Mouse (Mus musculus): ENCODE results near the gene Clybl. TPM values are rescaled to one million over a fixed set of nuclear protein-coding genes. Genes with fewer than 3 reads are reported as not detected.

Gene Clybl
- polyA plus RNA-seq, 1 experiment = 2.0 TPM

- Histone ChIP-seq H3K4me1 (ENCODE audit: control insufficient read depth, insufficient read depth, low read length) (peaks cover 9% of the 10 kb centered on the region), H3K27me3 (ENCODE audit: control insufficient read depth, insufficient read depth, low read length) (no peaks in the 10 kb centered on the region), H3K27ac (ENCODE audit: control insufficient read depth, insufficient read depth, low read depth, low read length) (no peak overlapping the region; the same call in 1 of the 2 replicates), H3K36me3 (ENCODE audit: control insufficient read depth, insufficient read depth, low read length) (no peaks in the 10 kb centered on the region), H3K4me3 (ENCODE audit: control insufficient read depth, low read depth, low read length) (no peak overlapping the region; the same call in 1 of the 2 replicates)
- no peak for TF ChIP-seq POLR2A (IDR thresholded peaks at IDR 0.05; ENCODE audit: control insufficient read depth, low read depth, low read length)
- no peak; the same call in 1 of the 2 replicates for TF ChIP-seq CTCF (IDR thresholded peaks at IDR 0.05; ENCODE audit: control insufficient read depth, insufficient read depth, insufficient replicate concordance, low read depth, low read length)
Observed at GRCm38 (mm10) chr14:122223461-122224102, 42.1 kb downstream of the Clybl start.

- H3K27me3 ChIP-seq (ENCODE audit: control insufficient read depth, insufficient read depth, low read length) = no peaks in the 10 kb centered on the region
- no peak for TF ChIP-seq POLR2A (IDR thresholded peaks at IDR 0.05; ENCODE audit: control insufficient read depth, low read depth, low read length)
- no peak for TF ChIP-seq CTCF (IDR thresholded peaks at IDR 0.05; ENCODE audit: control insufficient read depth, insufficient read depth, insufficient replicate concordance, low read depth, low read length)
- H3K36me3 ChIP-seq (ENCODE audit: control insufficient read depth, insufficient read depth, low read length) = no peaks in the 10 kb centered on the region
- no peak overlapping the region for H3K4me3 ChIP-seq (ENCODE audit: control insufficient read depth, low read depth, low read length)
- H3K4me1 ChIP-seq (ENCODE audit: control insufficient read depth, insufficient read depth, low read length) = peaks cover 11% of the 10 kb centered on the region
- no peak overlapping the region for H3K27ac ChIP-seq (ENCODE audit: control insufficient read depth, insufficient read depth, low read depth, low read length)
Observed at GRCm38 (mm10) chr14:122224103-122224494, 42.6 kb downstream of the Clybl start.

GRCm38 (mm10) chr14:122224501-122224928 lies 43.0 kb downstream of the Clybl start:
- H3K4me1 ChIP-seq (ENCODE audit: control insufficient read depth, insufficient read depth, low read length) = peaks cover 13% of the 10 kb centered on the region
- H3K27me3 ChIP-seq (ENCODE audit: control insufficient read depth, insufficient read depth, low read length) = no peaks in the 10 kb centered on the region
- no peak for TF ChIP-seq CTCF (IDR thresholded peaks at IDR 0.05; ENCODE audit: control insufficient read depth, insufficient read depth, insufficient replicate concordance, low read depth, low read length)
- TF ChIP-seq POLR2A (IDR thresholded peaks at IDR 0.05; ENCODE audit: control insufficient read depth, low read depth, low read length) = no peak
- no peaks in the 10 kb centered on the region for H3K36me3 ChIP-seq (ENCODE audit: control insufficient read depth, insufficient read depth, low read length)
- H3K27ac ChIP-seq (ENCODE audit: control insufficient read depth, insufficient read depth, low read depth, low read length) = no peak overlapping the region
- no peak overlapping the region for H3K4me3 ChIP-seq (ENCODE audit: control insufficient read depth, low read depth, low read length)

DNA sequence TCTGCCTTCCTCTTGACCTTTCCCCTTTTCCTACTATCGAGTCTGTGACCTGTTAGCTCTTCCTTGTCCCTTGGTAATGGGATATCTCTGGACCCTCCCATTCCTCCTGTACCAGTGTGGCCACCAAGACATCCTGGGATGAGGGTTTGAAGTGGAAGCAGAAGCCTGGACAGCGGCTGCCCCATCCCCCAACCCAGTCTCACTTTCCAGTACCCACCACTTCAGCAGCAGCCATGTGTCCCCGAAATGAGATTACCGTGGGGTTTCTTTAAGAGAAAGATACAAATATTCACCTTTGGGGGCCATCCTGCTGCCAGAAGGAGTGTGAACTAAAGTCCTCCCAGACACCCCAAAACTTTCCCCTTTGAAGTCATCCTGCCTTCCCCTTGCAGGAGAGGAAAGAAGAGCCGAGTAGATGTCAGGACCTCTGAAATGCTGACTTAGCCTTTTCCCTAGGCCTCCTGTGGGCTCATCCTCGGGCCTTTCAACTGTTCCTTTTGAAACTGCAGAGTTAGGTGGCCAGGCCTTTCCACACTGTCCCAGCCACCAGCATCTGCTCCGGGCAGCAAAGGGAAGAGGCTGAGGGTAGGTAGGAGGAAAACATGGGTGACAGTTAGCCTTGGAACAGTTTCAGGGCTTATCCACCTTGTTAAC lies 44.1 kb downstream of the Clybl start:
- peaks cover 17% of the 10 kb centered on the region for H3K4me1 ChIP-seq (ENCODE audit: control insufficient read depth, insufficient read depth, low read length)
- no peak for TF ChIP-seq CTCF (IDR thresholded peaks at IDR 0.05; ENCODE audit: control insufficient read depth, insufficient read depth, insufficient replicate concordance, low read depth, low read length)
- TF ChIP-seq POLR2A (IDR thresholded peaks at IDR 0.05; ENCODE audit: control insufficient read depth, low read depth, low read length) = no peak
- no peaks in the 10 kb centered on the region for H3K36me3 ChIP-seq (ENCODE audit: control insufficient read depth, insufficient read depth, low read length)
- H3K4me3 ChIP-seq (ENCODE audit: control insufficient read depth, low read depth, low read length) = no peak overlapping the region
- H3K27ac ChIP-seq (ENCODE audit: control insufficient read depth, insufficient read depth, low read depth, low read length) = no peak overlapping the region
- no peaks in the 10 kb centered on the region for H3K27me3 ChIP-seq (ENCODE audit: control insufficient read depth, insufficient read depth, low read length)

GRCm38 (mm10) chr14:122226133-122226515 lies 44.6 kb downstream of the Clybl start:
- no peak overlapping the region for H3K4me3 ChIP-seq (ENCODE audit: control insufficient read depth, low read depth, low read length)
- no peaks in the 10 kb centered on the region for H3K27me3 ChIP-seq (ENCODE audit: control insufficient read depth, insufficient read depth, low read length)
- H3K36me3 ChIP-seq (ENCODE audit: control insufficient read depth, insufficient read depth, low read length) = no peaks in the 10 kb centered on the region
- no peak overlapping the region for H3K27ac ChIP-seq (ENCODE audit: control insufficient read depth, insufficient read depth, low read depth, low read length)
- TF ChIP-seq POLR2A (IDR thresholded peaks at IDR 0.05; ENCODE audit: control insufficient read depth, low read depth, low read length) = no peak
- no peak for TF ChIP-seq CTCF (IDR thresholded peaks at IDR 0.05; ENCODE audit: control insufficient read depth, insufficient read depth, insufficient replicate concordance, low read depth, low read length)
- peaks cover 21% of the 10 kb centered on the region for H3K4me1 ChIP-seq (ENCODE audit: control insufficient read depth, insufficient read depth, low read length)

DNA sequence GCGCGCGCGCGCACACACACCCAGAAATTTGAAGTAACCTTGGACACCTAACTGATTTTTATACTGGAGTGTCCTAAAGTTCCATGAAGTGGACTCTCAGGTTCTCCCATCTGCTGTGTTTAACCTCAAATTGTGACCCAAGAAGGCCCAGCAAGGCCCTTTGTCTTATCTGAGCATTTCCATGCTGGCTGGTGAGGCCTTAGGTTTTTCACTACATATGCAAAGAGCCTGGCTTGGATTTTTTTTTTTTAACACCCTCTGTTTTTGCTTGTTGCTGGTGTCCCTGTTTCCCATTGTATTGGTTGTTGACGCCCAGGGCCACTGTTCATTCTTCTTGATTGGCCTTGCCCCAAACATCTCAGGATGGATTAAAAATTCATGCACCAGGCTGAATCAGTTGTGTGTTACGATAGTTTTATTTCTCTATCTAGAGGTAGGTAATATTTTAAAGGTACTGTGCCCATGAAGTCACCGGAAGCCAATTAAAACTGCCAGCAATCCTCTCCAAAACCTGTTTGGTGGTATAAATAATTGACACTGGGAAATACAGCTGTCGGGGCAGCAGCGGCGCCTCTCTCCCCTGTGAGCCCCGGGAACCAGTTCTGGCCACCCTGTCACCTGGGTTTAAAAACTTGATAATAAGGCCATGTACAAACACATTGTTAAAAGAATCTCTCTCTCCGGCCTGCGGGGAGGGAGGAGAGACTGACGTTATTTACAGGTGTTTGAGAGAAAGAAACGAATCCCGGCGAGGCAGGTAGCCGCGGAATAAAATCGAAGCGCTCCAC lies 45.4 kb downstream of the Clybl start:
- no peaks in the 10 kb centered on the region for H3K36me3 ChIP-seq (ENCODE audit: control insufficient read depth, insufficient read depth, low read length)
- no peaks in the 10 kb centered on the region for H3K27me3 ChIP-seq (ENCODE audit: control insufficient read depth, insufficient read depth, low read length)
- no peak overlapping the region for H3K27ac ChIP-seq (ENCODE audit: control insufficient read depth, insufficient read depth, low read depth, low read length)
- no peak for TF ChIP-seq POLR2A (IDR thresholded peaks at IDR 0.05; ENCODE audit: control insufficient read depth, low read depth, low read length)
- H3K4me1 ChIP-seq (ENCODE audit: control insufficient read depth, insufficient read depth, low read length) = peaks cover 21% of the 10 kb centered on the region
- H3K4me3 ChIP-seq (ENCODE audit: control insufficient read depth, low read depth, low read length) = no peak overlapping the region

GRCm38 (mm10) chr14:122227454-122227951 lies 46.0 kb downstream of the Clybl start:
- H3K4me3 ChIP-seq (ENCODE audit: control insufficient read depth, low read depth, low read length) = no peak overlapping the region
- TF ChIP-seq CTCF (IDR thresholded peaks at IDR 0.05; ENCODE audit: control insufficient read depth, insufficient read depth, insufficient replicate concordance, low read depth, low read length) = no peak
- TF ChIP-seq POLR2A (IDR thresholded peaks at IDR 0.05; ENCODE audit: control insufficient read depth, low read depth, low read length) = no peak
- no peaks in the 10 kb centered on the region for H3K36me3 ChIP-seq (ENCODE audit: control insufficient read depth, insufficient read depth, low read length)
- H3K4me1 ChIP-seq (ENCODE audit: control insufficient read depth, insufficient read depth, low read length) = peaks cover 21% of the 10 kb centered on the region
- H3K27me3 ChIP-seq (ENCODE audit: control insufficient read depth, insufficient read depth, low read length) = no peaks in the 10 kb centered on the region
- H3K27ac ChIP-seq (ENCODE audit: control insufficient read depth, insufficient read depth, low read depth, low read length) = no peak overlapping the region

Data from testis, adult 2 months (tissue).